Mouse (Mus musculus) macrophage (primary cell): ENCODE measurements at regions not wholly inside any gene's neighbourhood (a gene's known extent, or its start where the extent isn't known, plus 50 kb on each side); places are given as distances from the start of the nearest gene placed in this dataset.
A peak's percentile ranks its signal among the peaks of the same experiment; 100 is the strongest.
"Not testable (repeated sequence)": the region's sequence is repeated elsewhere in the genome, so short reads cannot be mapped to it uniquely, and the experiment has no call there.

ENCODE experiments used
- H3K27ac ChIP-seq: fragments of 350-480 bp; formaldehyde crosslinking; 2 replicates; pipeline ENCODE4 v1.9.0; 2021
- H3K36me3 ChIP-seq: fragments of 350-480 bp; formaldehyde crosslinking; 2 replicates; pipeline ENCODE4 v1.9.0; 2021; ENCODE audit errors: inconsistent target
- H3K4me3 ChIP-seq: fragments of 350-480 bp; formaldehyde crosslinking; 2 replicates; pipeline ENCODE4 v1.9.0; 2021; ENCODE audit errors: inconsistent target
- H3K79me2 ChIP-seq: fragments of 350-480 bp; formaldehyde crosslinking; 2 replicates; pipeline ENCODE4 v1.9.0; 2021; ENCODE audit errors: inconsistent target
- WGBS: methylation state at CpG from one replicate; pipeline ENCODE4 v1.1.7; 2026; ENCODE audit warnings: inconsistent platforms; ENCODE audit not compliant: missing documents; 5-methylcytosine and 5-hydroxymethylcytosine counted together

DNA sequence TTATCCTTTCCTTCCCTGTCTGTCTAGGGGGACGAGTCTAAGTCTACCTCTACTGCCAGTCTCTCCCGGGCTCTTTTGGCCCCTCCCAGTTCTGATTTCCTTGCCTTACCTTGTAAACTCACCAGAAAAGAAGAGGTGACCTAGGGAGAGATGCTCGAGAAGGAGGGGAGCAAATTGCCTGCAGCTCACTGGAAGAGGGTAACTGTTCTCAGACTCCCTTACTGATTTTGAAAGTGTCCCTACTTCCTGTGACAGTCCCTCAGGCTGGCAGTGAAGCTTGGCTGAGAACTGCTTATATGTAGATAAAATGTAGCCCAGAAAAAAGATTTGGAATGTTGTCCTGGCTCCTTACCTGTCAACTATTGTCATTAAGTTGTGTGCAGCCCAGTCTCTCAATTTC lies 180.6 kb upstream of the Tab2 start:
- no peak overlapping the region for H3K27ac ChIP-seq
- 72% methylated on average over 3 of the region's 3 CpGs for WGBS
- no peak overlapping the region for H3K4me3 ChIP-seq
- no peaks in the 10 kb centered on the region for H3K36me3 ChIP-seq
- H3K79me2 ChIP-seq, result no peaks in the 10 kb centered on the region

- Histone ChIP-seq H3K4me3 (no peak overlapping the region), H3K79me2 (no peaks in the 10 kb centered on the region), H3K27ac (no peak overlapping the region), H3K36me3 (no peaks in the 10 kb centered on the region)
- WGBS, result 67% methylated on average over 3 of the region's 7 CpGs
These were observed 179.2 kb upstream of the Tab2 start for GRCm38 (mm10) chr10:8135272-8135671.

- WGBS, result 80% methylated on average over 1 of the region's 1 CpGs
- Histone ChIP-seq H3K79me2 (no peaks in the 10 kb centered on the region), H3K36me3 (no peaks in the 10 kb centered on the region), H3K27ac (no peak overlapping the region), H3K4me3 (no peak overlapping the region)
These were observed 178.4 kb upstream of the Tab2 start for GRCm38 (mm10) chr10:8134398-8134797.

GRCm38 (mm10) chr10:8133451-8133952 lies 177.5 kb upstream of the Tab2 start:
- Histone ChIP-seq H3K36me3 (no peaks in the 10 kb centered on the region), H3K27ac (no peak overlapping the region), H3K79me2 (no peaks in the 10 kb centered on the region), H3K4me3 (no peak overlapping the region)
- WGBS, result 93% methylated on average over 12 of the region's 13 CpGs

DNA sequence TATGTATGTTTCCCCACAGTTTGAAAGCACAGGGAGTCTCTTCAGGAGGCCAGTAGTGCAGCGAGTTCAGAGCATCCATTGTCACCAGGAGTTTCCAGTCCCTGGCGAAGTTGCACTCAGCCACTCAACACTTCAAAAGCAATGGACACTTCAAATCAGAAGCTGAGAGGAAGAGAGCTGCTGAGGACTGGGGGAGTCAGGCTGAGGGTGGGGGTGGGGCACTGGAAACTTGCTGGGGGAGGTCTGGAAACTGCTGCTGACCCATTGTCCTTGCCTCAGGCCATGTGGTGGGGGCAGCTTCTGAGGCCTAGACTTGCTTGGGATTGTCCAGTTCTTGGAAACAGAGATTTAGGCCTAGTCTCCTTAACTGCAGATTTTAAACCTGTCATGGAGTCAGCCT lies 176.8 kb upstream of the Tab2 start:
- H3K4me3 ChIP-seq, result no peak overlapping the region
- H3K79me2 ChIP-seq, result no peaks in the 10 kb centered on the region
- H3K27ac ChIP-seq, result no peak overlapping the region
- 96% methylated on average over 2 of the region's 2 CpGs for WGBS
- H3K36me3 ChIP-seq, result no peaks in the 10 kb centered on the region

DNA sequence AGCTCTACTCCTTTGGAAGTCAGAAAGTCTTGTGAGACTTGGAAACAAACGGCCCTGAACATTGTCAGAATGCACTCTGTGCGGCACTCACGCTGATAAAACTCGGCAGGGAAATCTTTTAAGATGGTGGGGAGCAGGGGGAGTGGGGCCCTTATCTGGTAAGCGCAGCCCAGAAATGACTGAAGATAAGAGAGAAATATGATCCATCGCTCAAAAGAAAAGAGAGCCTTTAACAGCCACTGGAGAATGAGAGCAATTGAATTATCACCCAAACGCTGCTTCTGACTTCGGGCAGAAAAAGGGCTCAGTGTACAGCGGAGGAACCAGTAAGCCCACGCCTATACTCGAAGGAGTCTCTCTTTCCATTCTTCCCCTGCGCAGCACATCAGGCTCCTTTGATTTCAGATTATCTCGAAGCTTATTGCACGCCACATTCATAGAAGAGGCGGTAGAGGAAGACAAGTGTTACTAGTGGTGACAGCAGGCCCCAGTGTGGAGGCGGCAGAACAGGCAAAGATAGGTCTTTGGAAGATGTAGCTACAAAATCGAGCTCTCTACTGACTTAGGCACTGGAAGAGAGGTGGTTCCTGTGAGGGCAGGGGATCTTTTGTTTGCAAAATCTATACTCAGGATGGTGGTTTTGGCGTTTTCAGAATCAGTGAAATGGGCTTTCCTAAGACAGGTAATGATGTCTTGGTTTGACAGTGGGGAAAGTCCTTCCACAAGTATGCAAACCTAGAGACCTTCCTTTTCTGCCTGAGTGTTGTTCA lies 174.6 kb upstream of the Tab2 start:
- H3K27ac ChIP-seq, result no peak overlapping the region
- H3K36me3 ChIP-seq, result no peaks in the 10 kb centered on the region
- 60% methylated on average over 18 of the region's 18 CpGs for WGBS
- no peaks in the 10 kb centered on the region for H3K79me2 ChIP-seq
- H3K4me3 ChIP-seq, result no peak overlapping the region

DNA sequence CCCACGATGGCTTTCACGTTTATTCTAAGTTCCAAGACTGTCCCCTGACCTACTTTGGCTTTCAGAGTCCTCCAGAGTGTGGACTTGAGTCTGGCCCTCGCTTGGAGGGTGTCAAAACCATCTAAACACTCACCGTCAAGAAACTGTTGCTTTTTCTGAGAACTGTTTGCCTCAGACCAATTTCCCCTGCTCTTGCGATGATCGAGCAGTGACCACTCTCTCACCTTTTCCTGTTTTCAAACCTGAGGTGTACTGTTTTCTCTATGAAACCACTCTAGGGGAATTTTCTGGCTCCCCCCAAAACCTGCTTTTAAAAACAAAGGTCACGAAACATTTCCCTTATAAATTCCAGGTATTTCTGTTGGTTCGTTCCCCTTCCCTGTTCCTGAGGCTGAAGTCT lies 174.0 kb upstream of the Tab2 start:
- 59% methylated on average over 8 of the region's 8 CpGs for WGBS
- H3K4me3 ChIP-seq, result no peak overlapping the region

GRCm38 (mm10) chr10:8124124-8124523 lies 168.1 kb upstream of the Tab2 start:
- Histone ChIP-seq H3K4me3 (no peak overlapping the region), H3K27ac (no peak overlapping the region), H3K36me3 (no peaks in the 10 kb centered on the region), H3K79me2 (no peaks in the 10 kb centered on the region)
- WGBS, result 100% methylated on average over 1 of the region's 1 CpGs

More for the DNA sequence above, 174.0 kb upstream of the Tab2 start:
- Histone ChIP-seq H3K79me2 (no peaks in the 10 kb centered on the region), H3K36me3 (no peaks in the 10 kb centered on the region), H3K27ac (no peak overlapping the region)

DNA sequence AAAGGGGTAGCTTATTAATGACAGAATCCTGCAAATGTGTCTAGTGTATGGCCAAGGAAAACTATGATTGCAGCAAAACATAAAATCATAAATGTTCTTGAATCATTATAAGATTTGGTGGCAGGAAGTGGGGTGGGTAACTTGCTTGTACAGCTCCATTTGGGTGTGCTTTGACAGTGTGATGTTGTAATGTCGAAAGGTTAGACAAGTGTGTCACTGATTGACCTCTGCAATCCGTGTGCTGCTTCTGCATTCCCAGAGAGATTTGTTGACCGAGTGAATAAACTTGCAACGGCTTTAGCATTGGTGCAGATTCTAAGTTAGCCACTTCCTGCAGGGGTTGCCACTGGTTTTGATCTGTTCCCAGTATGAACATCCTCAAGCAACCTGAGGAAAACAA lies 165.9 kb upstream of the Tab2 start:
- Histone ChIP-seq H3K4me3 (no peak overlapping the region), H3K36me3 (no peaks in the 10 kb centered on the region), H3K27ac (no peak overlapping the region), H3K79me2 (no peaks in the 10 kb centered on the region)
- WGBS, result 24% methylated on average over 4 of the region's 4 CpGs

DNA sequence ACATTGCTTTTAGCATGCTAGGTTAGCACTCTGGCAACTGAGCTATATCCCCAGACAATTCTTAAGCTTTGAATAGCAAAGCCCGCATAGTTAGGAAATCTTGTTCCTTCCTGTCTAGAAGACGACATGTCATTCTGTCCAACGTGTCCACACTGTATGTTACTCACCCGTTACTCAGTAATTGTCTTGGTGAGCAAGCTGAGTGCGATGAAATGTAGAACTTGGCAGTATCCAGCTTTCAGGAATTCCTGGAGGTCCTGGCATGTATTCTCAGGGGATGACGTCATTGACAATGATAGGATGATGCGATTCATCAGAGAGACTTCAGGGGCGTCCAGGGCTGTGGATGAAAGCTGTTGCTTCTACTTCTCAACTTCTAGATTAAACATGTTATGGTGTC lies 160.8 kb upstream of the Tab2 start:
- Histone ChIP-seq H3K79me2 (no peaks in the 10 kb centered on the region), H3K4me3 (no peak overlapping the region), H3K36me3 (no peaks in the 10 kb centered on the region), H3K27ac (peak overlapping the region; percentile 61)
- WGBS, result 44% methylated on average over 8 of the region's 8 CpGs

GRCm38 (mm10) chr10:8114932-8115331 lies 158.9 kb upstream of the Tab2 start:
- H3K79me2 ChIP-seq, H3K36me3 ChIP-seq, H3K4me3 ChIP-seq: not testable (repeated sequence)
- 93% methylated on average over 5 of the region's 5 CpGs for WGBS
- H3K27ac ChIP-seq, result peak overlapping the region; percentile 61

DNA sequence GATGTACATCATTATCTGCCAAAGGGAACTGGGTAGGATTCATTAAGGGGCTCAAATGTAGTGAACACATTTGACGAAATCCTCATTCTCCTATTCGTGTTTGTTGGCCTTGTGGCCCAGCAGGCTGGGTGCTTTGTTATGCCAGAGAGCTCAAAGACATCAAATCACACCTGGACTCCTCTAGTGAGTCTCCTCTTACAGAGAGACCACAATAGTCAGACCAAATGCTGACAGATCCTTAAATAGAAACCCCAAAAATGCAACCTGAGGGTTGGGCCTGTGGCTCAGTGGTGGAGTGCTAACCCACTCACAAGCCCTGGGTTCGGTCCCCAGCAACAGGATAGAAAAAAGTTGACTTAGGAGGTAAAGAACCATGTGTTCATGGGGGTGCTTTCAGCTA lies 158.5 kb upstream of the Tab2 start:
- Histone ChIP-seq H3K27ac (no peak overlapping the region), H3K79me2 (no peaks in the 10 kb centered on the region), H3K36me3 (no peaks in the 10 kb centered on the region), H3K4me3 (no peak overlapping the region)
- 89% methylated on average over 3 of the region's 3 CpGs for WGBS

GRCm38 (mm10) chr10:8100489-8100888 lies 144.5 kb upstream of the Tab2 start:
- Histone ChIP-seq H3K27ac (no peak overlapping the region), H3K36me3 (no peaks in the 10 kb centered on the region), H3K4me3 (no peak overlapping the region), H3K79me2 (no peaks in the 10 kb centered on the region)
- WGBS, result 97% methylated on average over 4 of the region's 6 CpGs

GRCm38 (mm10) chr10:8095924-8096323 lies 139.9 kb upstream of the Tab2 start:
- no peak overlapping the region for H3K4me3 ChIP-seq
- WGBS, result 100% methylated on average over 2 of the region's 2 CpGs
- H3K36me3 ChIP-seq, result no peaks in the 10 kb centered on the region
- no peaks in the 10 kb centered on the region for H3K79me2 ChIP-seq
- H3K27ac ChIP-seq, result no peak overlapping the region

DNA sequence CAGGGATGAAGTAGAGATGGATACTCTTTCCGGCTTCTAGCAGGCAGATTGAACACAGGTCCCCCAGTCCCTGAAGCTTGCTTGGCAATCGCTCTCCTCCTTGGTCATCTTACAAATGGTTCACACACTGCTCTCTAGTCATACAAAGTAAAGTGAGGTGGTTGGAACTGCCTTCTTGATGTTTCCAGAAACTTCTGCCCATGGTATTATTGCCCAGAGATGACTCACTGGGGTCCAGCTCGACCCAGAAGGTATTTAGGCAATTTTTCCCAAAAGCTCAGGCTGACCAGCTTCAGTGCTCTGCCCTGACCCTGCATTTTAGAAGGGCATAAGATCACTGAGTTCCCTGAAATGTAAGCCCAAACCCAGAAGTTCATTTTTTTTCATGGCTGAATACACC lies 139.2 kb upstream of the Tab2 start:
- no peak overlapping the region for H3K27ac ChIP-seq
- no peak overlapping the region for H3K4me3 ChIP-seq
- WGBS, result 96% methylated on average over 3 of the region's 3 CpGs

More for the DNA sequence above, 139.2 kb upstream of the Tab2 start:
- no peaks in the 10 kb centered on the region for H3K36me3 ChIP-seq
- H3K79me2 ChIP-seq, result no peaks in the 10 kb centered on the region
